Mouse (Mus musculus) lung, embryonic 16.5 days (tissue): ENCODE measurements at regions not wholly inside any gene's neighbourhood (a gene's known extent, or its start where the extent isn't known, plus 50 kb on each side); places are given as distances from the start of the nearest gene placed in this dataset.
A peak's percentile ranks its signal among the peaks of the same experiment; 100 is the strongest.

Source experiments
- ATAC-seq: fragments of 200-750 bp; cut with Nextera tagmentation; 2 replicates; pipeline ENCODE4 v1.8.0; 2017; ENCODE audit warnings: low read depth, mild to moderate bottlenecking, moderate library complexity
- H3K27ac ChIP-seq: fragments of 300-500 bp; sonication (generic); 2 replicates; pipeline ENCODE4 v1.5.1; 2014; ENCODE audit warnings: mild to moderate bottlenecking, control low read depth, low read length
- H3K27me3 ChIP-seq: fragments of 300-500 bp; sonication (generic); 2 replicates; pipeline ENCODE4 v1.6.1; 2014; ENCODE audit warnings: low read depth, low read length, mixed read lengths; ENCODE audit not compliant: control insufficient read depth, insufficient read depth
- H3K36me3 ChIP-seq: fragments of 300-500 bp; sonication (generic); 2 replicates; pipeline ENCODE4 v1.6.1; 2014; ENCODE audit warnings: low read length; ENCODE audit not compliant: control insufficient read depth, insufficient read depth
- H3K4me1 ChIP-seq: fragments of 300-500 bp; sonication (generic); replicated peaks from 2 replicates; pipeline ENCODE4 v1.6.1; 2014; ENCODE audit warnings: low read length, mixed read lengths; ENCODE audit not compliant: control insufficient read depth, insufficient read depth
- H3K4me2 ChIP-seq: fragments of 300-500 bp; sonication (generic); 2 replicates; pipeline ENCODE4 v1.6.1; 2014; ENCODE audit warnings: low read depth, low read length, control low read depth
- H3K4me3 ChIP-seq: fragments of 300-500 bp; sonication (generic); 2 replicates; pipeline ENCODE4 v1.5.1; 2014; ENCODE audit warnings: mild to moderate bottlenecking, low read length, control low read depth
- H3K9ac ChIP-seq: fragments of 300-500 bp; sonication (generic); 2 replicates; pipeline ENCODE4 v1.6.1; 2014; ENCODE audit warnings: low read length, control low read depth
- H3K9me3 ChIP-seq: fragments of 300-500 bp; sonication (generic); 2 replicates; pipeline ENCODE4 v1.6.1; 2016; ENCODE audit warnings: low read length; ENCODE audit not compliant: control insufficient read depth
- WGBS: fragments of 180-500 bp; shearing (Covaris S2); extraction: QIAGEN DNeasy Blood & Tissue Kit; methylation state at CpG from one replicate; pipeline ENCODE4 v1.1.7; 2014; 5-methylcytosine and 5-hydroxymethylcytosine counted together

DNA sequence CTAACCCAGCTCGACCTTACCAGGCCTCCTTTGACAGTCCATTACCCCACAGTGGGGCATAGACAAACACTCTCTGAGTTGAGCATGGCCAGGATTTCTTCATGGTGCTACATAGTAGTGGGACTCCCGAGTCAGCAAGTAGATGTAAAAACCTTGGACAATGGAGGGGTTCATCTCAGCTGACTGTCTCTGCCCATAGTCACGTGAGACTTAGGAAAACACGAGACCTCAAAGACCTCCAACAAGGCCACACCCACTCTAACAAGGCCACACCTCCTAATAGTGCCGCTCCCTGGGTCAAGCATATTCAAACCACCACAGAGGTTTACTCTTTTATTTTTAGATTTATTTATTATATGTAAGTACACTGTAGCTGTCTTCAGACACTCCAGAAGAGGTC is 52.5 kb upstream of the Cldn24 start:
- Histone ChIP-seq H3K9ac (no peak overlapping the region), H3K4me3 (no peak overlapping the region), H3K36me3 (no peaks in the 10 kb centered on the region), H3K27me3 (no peaks in the 10 kb centered on the region), H3K4me1 (peaks cover 4% of the 10 kb centered on the region), H3K9me3 (no peaks in the 10 kb centered on the region), H3K4me2 (no peak overlapping the region), H3K27ac (no peak overlapping the region)
- whole genome bisulfite sequencing = 81% methylated on average over 5 of the region's 5 CpGs
- ATAC-seq = no peak

DNA sequence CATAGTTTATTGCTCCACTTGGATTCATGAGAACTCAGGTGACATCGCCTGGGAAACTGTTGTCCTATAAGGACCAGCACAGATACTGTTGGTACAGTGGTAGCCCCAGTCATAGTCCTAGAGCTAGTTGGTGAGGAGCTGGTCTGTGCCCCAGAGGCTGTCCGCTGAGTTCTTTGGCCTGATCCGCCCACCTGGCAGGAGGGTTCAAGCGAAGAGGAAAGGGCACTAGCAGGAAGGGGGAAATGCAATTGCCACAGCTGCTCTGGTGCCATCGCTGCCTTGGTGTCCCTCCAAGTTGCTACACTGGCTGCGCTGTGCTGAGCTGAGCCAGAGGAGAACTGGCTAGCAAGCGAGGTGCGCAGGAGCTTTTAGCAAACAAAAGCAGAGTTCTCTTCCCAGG is 53.2 kb upstream of the Cldn24 start:
- H3K4me2 ChIP-seq = no peak overlapping the region
- 82% methylated on average over 8 of the region's 8 CpGs for WGBS
- H3K4me3 ChIP-seq = no peak overlapping the region
- no peak overlapping the region for H3K9ac ChIP-seq
- H3K27ac ChIP-seq = no peak overlapping the region
- ATAC-seq = no peak
- H3K36me3 ChIP-seq = no peaks in the 10 kb centered on the region
- H3K9me3 ChIP-seq = no peaks in the 10 kb centered on the region
- peaks cover 6% of the 10 kb centered on the region for H3K4me1 ChIP-seq
- H3K27me3 ChIP-seq = no peaks in the 10 kb centered on the region

DNA sequence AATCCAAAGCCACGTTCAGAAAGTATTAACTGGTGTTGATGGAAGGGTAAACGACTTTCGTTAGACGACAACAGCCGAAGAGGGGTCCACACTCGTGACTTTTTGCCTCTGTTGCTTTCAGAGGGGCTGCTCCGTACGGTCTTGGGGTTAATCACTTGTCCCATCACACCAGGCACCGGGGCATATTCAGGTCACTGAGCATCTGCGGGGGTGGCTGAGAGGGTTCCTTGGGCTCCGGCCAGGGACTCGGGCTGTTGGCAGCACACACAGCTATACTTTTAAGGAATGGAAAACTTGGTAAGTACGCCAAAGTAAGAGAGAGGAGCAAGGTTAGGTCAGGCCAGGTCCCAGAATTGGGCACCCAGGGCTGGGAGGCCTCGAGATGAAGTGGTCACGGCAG is 50.7 kb upstream of the Cdkn2aip start:
- peak overlapping the region; percentile 7 for H3K4me3 ChIP-seq
- no peak overlapping the region for H3K27ac ChIP-seq
- peak overlapping the region; percentile 37 for H3K4me2 ChIP-seq
- H3K36me3 ChIP-seq = no peaks in the 10 kb centered on the region
- WGBS = 22% methylated on average over 15 of the region's 15 CpGs
- H3K9ac ChIP-seq = no peak overlapping the region
- H3K4me1 ChIP-seq = peaks cover 6% of the 10 kb centered on the region
- no peaks in the 10 kb centered on the region; the same call in 1 of the 2 replicates for H3K27me3 ChIP-seq
- no peaks in the 10 kb centered on the region for H3K9me3 ChIP-seq
- ATAC-seq = peak; percentile 73; the same call in 1 of the 2 replicates

GRCm38 (mm10) chr8:47764068-47764467 is 50.3 kb upstream of the Cdkn2aip start:
- no peak overlapping the region for H3K9ac ChIP-seq
- H3K27me3 ChIP-seq = no peaks in the 10 kb centered on the region; the same call in 1 of the 2 replicates
- H3K9me3 ChIP-seq = no peaks in the 10 kb centered on the region
- H3K4me3 ChIP-seq = peak overlapping the region; percentile 7
- H3K4me2 ChIP-seq = peak overlapping the region; percentile 37
- WGBS = 30% methylated on average over 11 of the region's 11 CpGs
- peaks cover 6% of the 10 kb centered on the region for H3K4me1 ChIP-seq
- no peak overlapping the region for H3K27ac ChIP-seq
- peak; percentile 81 for ATAC-seq
- H3K36me3 ChIP-seq = no peaks in the 10 kb centered on the region
